In genomic region chr4:40725141-40725540, GRCm38 (mm10) we compare ENCODE assay signal across 9 mouse cellular contexts. TPM values are rescaled to one million over a fixed set of nuclear protein-coding genes. Genes with fewer than 3 reads are reported as not detected.
DNase-seq lines count a peak whose midpoint lies in the region; ATAC-seq and TF ChIP-seq lines count a peak whose summit lies in the region.
"Had no signal": no experiment of that assay in that cellular context is flagged by ENCODE, and none has a peak within 500 bp of the region (broad histone marks: within the 10 kb centered on the region; RNA-seq: fewer than 3 reads in every experiment).

No protein-coding gene starts in this region.

- H3K36me3 ChIP-seq in lung, embryonic 15.5 days, result peaks cover 47% of the 10 kb centered on the region
- H3K36me3 ChIP-seq in forebrain, postnatal 0 days (ENCODE audit: insufficient read depth), result peaks cover 30% of the 10 kb centered on the region
- H3K36me3 ChIP-seq in small intestine, adult 2 months (ENCODE audit: control insufficient read depth, insufficient read depth, low read length), result peaks cover 35% of the 10 kb centered on the region

- no peak overlapping the region for H3K9ac ChIP-seq in lung, embryonic 15.5 days
- H3K9ac ChIP-seq in forebrain, postnatal 0 days, result no peak overlapping the region

- WGBS in lung, embryonic 15.5 days, result 78% methylated on average over 7 of the region's 7 CpGs
- 84% methylated on average over 7 of the region's 7 CpGs for WGBS in forebrain, postnatal 0 days
- 28% methylated on average over 7 of the region's 7 CpGs for WGBS in small intestine, adult 2 months

- no peak overlapping the region for H3K27ac ChIP-seq in lung, embryonic 15.5 days
- no peak overlapping the region for H3K27ac ChIP-seq in forebrain, postnatal 0 days (ENCODE audit: low read depth, low read length)
- peak overlapping the region; percentile 45; the same call in 1 of the 2 replicates for H3K27ac ChIP-seq in small intestine, adult 2 months (ENCODE audit: insufficient read depth, low read depth, low read length)

- H3K4me2 ChIP-seq in lung, embryonic 15.5 days, result peak overlapping the region; percentile 76
- H3K4me2 ChIP-seq in forebrain, postnatal 0 days (ENCODE audit: low read depth), result peak overlapping the region; percentile 65; the same call in 1 of the 2 replicates

- peaks cover 29% of the 10 kb centered on the region for H3K4me1 ChIP-seq in lung, embryonic 15.5 days
- H3K4me1 ChIP-seq in forebrain, postnatal 0 days (ENCODE audit: insufficient read depth), result peaks cover 26% of the 10 kb centered on the region
- peaks cover 5% of the 10 kb centered on the region; the same call in 1 of the 2 replicates for H3K4me1 ChIP-seq in small intestine, adult 2 months (ENCODE audit: control insufficient read depth, insufficient read depth, insufficient read length, low read length)

- no peak for TF ChIP-seq POLR2A in small intestine, adult 2 months (IDR thresholded peaks at IDR 0.05; ENCODE audit: low read depth, low read length)

- 0 out of 2 replicates have a peak overlapping the region, but pooled peaks have one; percentile 93 for H3K4me3 ChIP-seq in lung, embryonic 15.5 days
- peak overlapping the region; percentile 79; the same call in 1 of the 2 replicates for H3K4me3 ChIP-seq in forebrain, postnatal 0 days (ENCODE audit: low read depth, low read length)
- H3K4me3 ChIP-seq in small intestine, adult 2 months (ENCODE audit: low read depth, low read length), result no peak overlapping the region

- no peaks in the 10 kb centered on the region for H3K9me3 ChIP-seq in lung, embryonic 15.5 days
- H3K9me3 ChIP-seq in forebrain, postnatal 0 days (ENCODE audit: low read length), result no peaks in the 10 kb centered on the region

- no peaks in the 10 kb centered on the region for H3K27me3 ChIP-seq in lung, embryonic 15.5 days
- no peaks in the 10 kb centered on the region for H3K27me3 ChIP-seq in forebrain, postnatal 0 days (ENCODE audit: insufficient read depth, low read length)
- H3K27me3 ChIP-seq in small intestine, adult 2 months (ENCODE audit: control insufficient read depth, insufficient read depth, low read length), result no peaks in the 10 kb centered on the region

- DNase-seq in lung, postnatal 4 days, result no peak
- no peak for DNase-seq in forebrain, postnatal 0 days
- DNase-seq in kidney, postnatal 36 days, result peak; percentile 49 to 50
- DNase-seq in left cerebral cortex, adult 11 months (ENCODE audit: low spot score), result no peak
- DNase-seq in gastrocnemius, postnatal 25 days, result no peak
- DNase-seq in adrenal gland, postnatal 36 days, result no peak
- DNase-seq: cerebellum, postnatal 25 days had no signal

- ATAC-seq in lung, embryonic 15.5 days (ENCODE audit: borderline replicate concordance, extremely low read depth, low FRiP score, low TSS enrichment), result no peak
- ATAC-seq in forebrain, postnatal 0 days, result no peak

- no peak for TF ChIP-seq CTCF in forebrain, postnatal 0 days (IDR thresholded peaks at IDR 0.05; ENCODE audit: low read depth)
- no peak for TF ChIP-seq CTCF in small intestine, adult 2 months (IDR thresholded peaks at IDR 0.05; ENCODE audit: extremely low read depth, insufficient read length, insufficient replicate concordance, low read depth, low read length)

RNA-seq across cellular contexts. Expression of gene Dnaja1, which starts 3.2 kb away (rescaled TPM):
- polyA plus RNA-seq in lung, embryonic 15.5 days (2015; fragmentation: Nextera tagmentation; extraction: Ambion mirVana), result 422 and 428 TPM in 2 replicates
- total RNA-seq in forebrain, postnatal 0 days (2014; rRNA removed), result 185 and 197 TPM in 2 replicates
- polyA plus RNA-seq in forebrain, postnatal 0 days (2015; fragmentation: Nextera tagmentation; extraction: Ambion mirVana), result 622 and 667 TPM in 2 replicates
- 0.66 and 1.6 TPM in 2 replicates for polyA plus RNA-seq in small intestine, adult 2 months (2012; rRNA removed)
- 10 to 100 TPM; 44.5 to 50.1 TPM for total RNA-seq in gastrocnemius, postnatal 25 days (2021)
- 100 to 1,000 TPM; 287 to 463 TPM for total RNA-seq in adrenal gland, postnatal 36 days (2021)

RNA-seq across cellular contexts. Expression of gene Aptx, which starts 22.1 kb away (rescaled TPM):
- polyA plus RNA-seq in lung, embryonic 15.5 days (2015; fragmentation: Nextera tagmentation; extraction: Ambion mirVana), result 27.1 and 28.6 TPM in 2 replicates
- total RNA-seq in forebrain, postnatal 0 days (2014; rRNA removed), result 22.5 and 26.7 TPM in 2 replicates
- polyA plus RNA-seq in forebrain, postnatal 0 days (2015; fragmentation: Nextera tagmentation; extraction: Ambion mirVana), result 35.8 and 37.9 TPM in 2 replicates
- polyA plus RNA-seq in small intestine, adult 2 months (2012; rRNA removed), result 1.4 and 2.9 TPM in 2 replicates
- total RNA-seq in gastrocnemius, postnatal 25 days (2021), result 10 to 100 TPM; 13.5 to 14.5 TPM
- total RNA-seq in adrenal gland, postnatal 36 days (2021), result 10 to 100 TPM; 14.4 to 23.2 TPM

RNA-seq across cellular contexts. Expression of gene Smu1, which starts 32.6 kb away (rescaled TPM):
- 155 and 161 TPM in 2 replicates for polyA plus RNA-seq in lung, embryonic 15.5 days (2015; fragmentation: Nextera tagmentation; extraction: Ambion mirVana)
- total RNA-seq in forebrain, postnatal 0 days (2014; rRNA removed), result 92.8 and 97.8 TPM in 2 replicates
- polyA plus RNA-seq in forebrain, postnatal 0 days (2015; fragmentation: Nextera tagmentation; extraction: Ambion mirVana), result 118 and 119 TPM in 2 replicates
- 5.6 and 9.6 TPM in 2 replicates for polyA plus RNA-seq in small intestine, adult 2 months (2012; rRNA removed)
- 10 to 100 TPM; 25.3 to 26.2 TPM for total RNA-seq in gastrocnemius, postnatal 25 days (2021)
- 10 to 100 TPM; 60.2 to 71.2 TPM for total RNA-seq in adrenal gland, postnatal 36 days (2021)

Comparison
In these comparisons a context has a peak if more than half of its experiments do, and no peak if none do; other contexts are left out.
1. DNase-seq: peak in kidney, postnatal 36 days (2 of 2); none in lung, postnatal 4 days (0 of 2), forebrain, postnatal 0 days (single experiment), left cerebral cortex, adult 11 months (single experiment), gastrocnemius, postnatal 25 days (single experiment) and adrenal gland, postnatal 36 days (0 of 2).